ENCODE assay signal across 16 mouse cellular contexts in the genomic region with DNA sequence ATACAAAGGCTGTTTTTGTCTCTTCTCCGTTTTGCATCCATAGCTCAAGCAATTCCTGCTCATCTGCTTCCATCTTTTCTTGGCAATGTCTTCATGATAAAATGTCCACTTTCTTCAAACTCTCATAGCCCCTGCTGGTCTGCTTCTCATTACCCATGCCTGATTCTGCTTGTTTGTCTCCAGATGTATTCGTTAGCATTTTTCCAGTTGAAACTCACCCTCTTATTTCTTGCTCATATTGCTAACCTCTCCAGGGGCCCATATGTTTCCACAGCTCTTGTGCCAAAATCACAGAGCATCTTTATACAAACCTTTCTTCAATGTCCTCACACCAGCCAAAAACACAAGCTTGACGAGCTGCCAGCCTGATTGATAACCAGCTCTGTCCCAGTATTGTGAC.
"Had no signal": no experiment of that assay in that cellular context is flagged by ENCODE, and none has a peak within 500 bp of the region (broad histone marks: within the 10 kb centered on the region; RNA-seq: fewer than 3 reads in every experiment).

No protein-coding gene starts in this region.

- H3K4me3 ChIP-seq: layer of hippocampus, adult 2 months; liver, embryonic 13.5 days; lung, embryonic 15.5 days; megakaryocyte, embryonic 14.5 days; stomach, embryonic 15.5 days had no signal

- H3K27ac ChIP-seq: layer of hippocampus, adult 2 months; liver, embryonic 13.5 days; lung, embryonic 15.5 days; macrophage; stomach, embryonic 15.5 days had no signal

- H3K4me2 ChIP-seq: liver, embryonic 13.5 days; lung, embryonic 15.5 days; midbrain, embryonic 11.5 days; stomach, embryonic 15.5 days had no signal

- H3K27me3 ChIP-seq: liver, embryonic 13.5 days; lung, embryonic 15.5 days; megakaryocyte, embryonic 14.5 days; stomach, embryonic 15.5 days had no signal

- H3K4me1 ChIP-seq: liver, embryonic 13.5 days; lung, embryonic 15.5 days; megakaryocyte, embryonic 14.5 days; stomach, embryonic 15.5 days had no signal

- ATAC-seq: liver, postnatal 0 days; midbrain, embryonic 16.5 days had no signal

- H3K36me3 ChIP-seq: liver, embryonic 13.5 days; lung, embryonic 15.5 days; stomach, embryonic 15.5 days had no signal

- DNase-seq: kidney, postnatal 10 days; kidney, postnatal 4 days; liver; liver, embryonic 13.5 days; liver, postnatal 0 days; lung, postnatal 14 days; right cerebral cortex, postnatal 14 days; thymus, adult 2 months; thymus, postnatal 25 days had no signal

- H3K9me3 ChIP-seq: liver, embryonic 13.5 days; lung, embryonic 15.5 days; stomach, embryonic 15.5 days had no signal

- H3K9ac ChIP-seq: liver, embryonic 13.5 days; liver, postnatal 0 days; lung, embryonic 15.5 days; stomach, embryonic 15.5 days had no signal
